Mouse (Mus musculus) cerebellum, adult 9-10 months (tissue): ENCODE measurements around the gene Emg1.

Experiments used
- DNase-seq: peaks from one replicate; pipeline ENCODE4 v3.0.0; 2022

The Emg1 gene

GRCm38 (mm10) chr6:124679486-124679885 lies 32.5 kb downstream of the Emg1 start:
- no peak for DNase-seq

GRCm38 (mm10) chr6:124678769-124679168 lies 33.2 kb downstream of the Emg1 start:
- DNase-seq = no peak

GRCm38 (mm10) chr6:124676171-124676570 lies 35.8 kb downstream of the Emg1 start:
- no peak for DNase-seq

GRCm38 (mm10) chr6:124674591-124674990 lies 37.4 kb downstream of the Emg1 start:
- DNase-seq = no peak

DNA sequence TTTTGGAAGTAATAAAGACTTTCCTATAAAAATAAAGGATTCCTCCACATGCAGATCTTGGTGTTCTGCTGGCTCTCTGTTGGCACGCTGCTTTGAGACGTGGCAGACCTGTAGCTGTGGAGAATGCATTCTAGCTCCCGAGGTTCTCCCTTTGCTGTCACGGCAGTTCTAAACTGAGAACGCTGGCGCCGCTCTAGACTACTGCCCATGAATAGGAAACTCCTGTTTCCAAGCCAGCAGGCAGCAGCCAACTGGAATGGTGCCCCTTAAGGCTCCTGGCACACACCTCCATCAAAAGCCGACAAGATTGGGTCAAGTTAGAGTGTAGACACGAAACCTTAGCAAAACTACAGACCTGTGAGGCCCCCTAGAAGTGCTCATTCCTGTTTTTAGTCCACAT lies 38.4 kb downstream of the Emg1 start:
- DNase-seq = peak; percentile 82

GRCm38 (mm10) chr6:124672100-124672499 lies 39.9 kb downstream of the Emg1 start:
- no peak for DNase-seq

DNA sequence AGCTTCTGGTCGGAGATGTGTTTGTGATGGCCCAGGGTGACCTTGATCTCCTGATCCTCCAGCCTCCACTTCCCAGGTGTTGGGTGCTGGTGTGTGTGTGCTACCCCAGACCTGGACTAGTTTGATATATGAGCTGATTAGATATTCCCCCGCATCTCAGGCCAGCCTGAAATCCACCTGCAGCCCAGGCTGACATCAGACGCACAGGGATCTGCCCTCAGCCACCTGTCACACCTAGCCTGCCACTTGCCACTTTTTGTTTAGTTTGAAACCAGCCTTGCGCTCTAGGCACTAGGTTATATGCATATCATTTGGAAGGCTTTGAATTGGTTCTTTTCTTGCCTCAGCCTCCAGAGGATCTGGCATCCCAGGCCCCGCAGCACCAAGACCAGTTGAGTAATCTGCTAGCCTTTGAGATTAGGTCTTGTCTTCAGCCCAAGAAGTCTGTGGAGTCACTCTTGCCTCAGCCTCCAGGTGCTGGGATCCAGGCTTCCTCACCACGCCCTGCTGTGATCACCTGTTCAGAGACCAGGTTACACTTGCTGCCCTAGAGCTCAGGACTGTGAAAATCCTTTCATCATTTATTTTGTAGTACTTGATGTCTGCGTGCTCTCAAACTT lies 41.6 kb downstream of the Emg1 start:
- no peak for DNase-seq

DNA sequence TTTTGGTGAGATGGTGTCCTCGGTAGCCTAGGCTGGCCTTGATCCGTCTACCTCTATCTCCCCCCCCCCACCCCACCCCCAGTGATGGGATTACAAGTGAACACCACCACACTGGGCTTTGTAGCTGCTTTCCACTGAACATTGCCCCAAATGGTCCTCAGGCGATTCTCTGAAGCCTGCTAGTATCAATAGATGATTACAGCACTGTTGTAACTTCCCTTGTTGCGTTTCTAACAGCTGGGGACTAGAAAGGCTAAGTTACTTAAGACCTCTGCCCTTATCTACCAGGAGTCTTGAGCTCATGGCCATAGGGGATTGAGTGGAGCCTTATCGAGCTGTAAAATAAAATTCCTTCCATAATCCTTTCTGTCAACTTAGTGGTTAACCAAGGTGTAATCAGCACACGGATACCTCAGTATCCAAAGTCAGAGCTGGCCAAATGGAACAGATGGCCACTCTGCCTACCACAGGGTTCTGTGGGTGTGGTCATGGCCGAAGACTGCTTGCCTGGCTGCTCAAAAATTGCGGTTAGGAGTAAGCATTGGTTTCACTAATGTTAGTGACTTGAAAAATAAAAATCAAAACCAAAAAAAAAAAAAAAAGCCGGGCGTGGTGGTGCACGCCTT lies 42.6 kb downstream of the Emg1 start:
- DNase-seq = peak; percentile 87

DNA sequence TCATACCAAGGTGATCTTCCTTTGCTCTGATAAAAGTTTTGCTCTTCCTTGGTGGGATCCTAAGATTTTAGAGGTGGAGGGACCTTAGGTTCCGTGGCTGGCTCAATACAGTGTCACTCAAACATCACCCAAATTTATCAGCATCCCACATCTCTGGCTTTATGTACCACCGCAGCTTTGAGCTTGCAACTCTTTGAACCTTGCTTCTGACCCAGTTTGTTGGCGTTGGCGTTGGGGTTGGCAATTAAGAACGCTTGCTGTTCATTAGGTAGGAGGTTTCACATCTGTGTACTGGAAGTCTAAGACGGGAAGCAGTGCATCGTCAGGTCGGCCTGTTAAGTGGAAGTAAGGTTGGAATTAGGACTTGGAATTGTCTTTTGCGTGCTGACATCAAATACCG lies 47.0 kb downstream of the Emg1 start:
- DNase-seq = no peak

DNA sequence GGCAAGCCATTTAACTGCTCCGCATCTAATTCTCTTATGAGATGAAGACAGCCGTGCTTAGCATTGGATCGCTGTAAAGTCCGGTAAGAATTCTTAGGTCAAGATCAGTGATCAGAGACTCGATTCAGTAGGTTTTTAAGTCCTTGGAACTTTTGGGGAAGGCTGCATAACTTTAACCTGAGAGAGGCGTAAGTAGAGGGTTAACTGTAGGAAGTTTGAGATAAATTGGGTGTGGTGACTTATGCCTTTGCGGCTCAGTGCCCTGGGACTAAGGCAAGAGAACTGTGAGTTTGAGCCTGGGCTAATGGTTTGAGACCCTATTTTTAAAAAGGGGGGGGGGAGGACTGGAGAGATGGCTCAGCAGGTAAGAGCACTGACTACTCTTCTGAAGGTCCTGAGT lies 47.7 kb downstream of the Emg1 start:
- no peak for DNase-seq

- no peak for DNase-seq
These were observed 48.6 kb downstream of the Emg1 start for GRCm38 (mm10) chr6:124663424-124663795.

- peak; percentile 100 for DNase-seq
These were observed 49.2 kb downstream of the Emg1 start, which contains the start of gene Lpcat3 for GRCm38 (mm10) chr6:124662477-124663423. TSS of gene Lpcat3 (plus strand) at chr6:124663027.

GRCm38 (mm10) chr6:124661995-124662394 lies 50.0 kb downstream of the Emg1 start:
- no peak for DNase-seq

GRCm38 (mm10) chr6:124661156-124661806 lies 50.7 kb downstream of the Emg1 start:
- no peak for DNase-seq

GRCm38 (mm10) chr6:124658067-124658466 lies 53.9 kb downstream of the Emg1 start:
- no peak for DNase-seq

GRCm38 (mm10) chr6:124655893-124656292 lies 56.1 kb downstream of the Emg1 start:
- DNase-seq = no peak
